Mouse (Mus musculus): ENCODE data around the gene 4930452B06Rik. TPM values are rescaled to one million over a fixed set of nuclear protein-coding genes. Genes with fewer than 3 reads are reported as not detected.

Gene 4930452B06Rik
- polyA plus RNA-seq, 1 experiment from 2014 or later, result 11.0 TPM

DNA sequence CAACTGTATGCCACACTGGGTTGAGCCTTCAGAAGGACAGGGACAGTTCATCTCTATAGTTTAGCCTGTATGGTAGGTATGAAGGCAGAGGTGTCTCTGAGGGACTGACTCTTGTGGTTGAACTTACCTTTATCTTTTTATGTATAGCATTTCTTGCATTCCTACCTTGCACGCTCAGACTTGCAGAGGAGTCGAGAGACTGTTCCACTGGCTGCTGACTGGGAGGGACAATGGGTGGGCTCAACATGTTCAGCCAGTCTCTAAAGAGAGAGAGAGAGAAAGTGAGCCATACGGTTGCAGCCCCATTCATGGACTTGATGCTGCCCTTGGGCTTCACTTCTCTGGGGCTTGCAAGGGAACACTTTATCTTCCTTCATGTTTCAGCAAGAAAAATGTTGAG lies 223.3 kb downstream of the 4930452B06Rik start:
- Histone ChIP-seq H3K4me3 (replicated peaks) (no peak overlapping the region), H3K9me3 (no peaks in the 10 kb centered on the region), H3K27me3 (replicated peaks) (no peaks in the 10 kb centered on the region), H3K4me1 (no peaks in the 10 kb centered on the region), H3K9ac (no peak overlapping the region), H3K27ac (no peak overlapping the region; the same call in 1 of the 2 replicates), H3K4me2 (no peak overlapping the region), H3K36me3 (no peaks in the 10 kb centered on the region)
- 60% methylated on average over 3 of the region's 3 CpGs for WGBS
- no peak for ATAC-seq (ENCODE audit: insufficient read depth, low FRiP score, low read depth)

DNA sequence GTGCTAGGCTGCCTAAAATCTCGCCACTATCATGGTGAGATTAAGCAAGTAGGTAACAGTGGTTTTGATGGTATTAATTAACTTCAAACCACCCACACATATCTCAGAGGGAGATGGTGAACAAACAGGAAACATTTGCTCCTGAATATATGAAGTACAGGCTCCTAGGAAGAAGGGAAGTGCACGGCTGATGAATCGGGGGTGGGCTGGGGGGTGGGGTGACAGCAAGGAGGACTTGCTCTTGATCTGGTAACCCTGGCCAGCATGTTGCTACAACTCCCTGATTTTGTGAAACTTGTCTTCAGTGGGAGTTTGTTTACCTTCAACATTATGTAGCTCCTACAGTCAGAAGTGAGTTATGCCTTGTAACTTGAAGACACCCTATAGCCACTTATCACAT lies 224.4 kb downstream of the 4930452B06Rik start:
- no peaks in the 10 kb centered on the region for H3K9me3 ChIP-seq
- no peak for ATAC-seq (ENCODE audit: insufficient read depth, low FRiP score, low read depth)
- H3K4me1 ChIP-seq, result no peaks in the 10 kb centered on the region
- H3K9ac ChIP-seq, result no peak overlapping the region
- no peaks in the 10 kb centered on the region for H3K27me3 ChIP-seq (replicated peaks)
- no peak overlapping the region for H3K4me2 ChIP-seq
- 53% methylated on average over 3 of the region's 3 CpGs for WGBS
- H3K4me3 ChIP-seq (replicated peaks), result no peak overlapping the region
- no peak overlapping the region for H3K27ac ChIP-seq
- no peaks in the 10 kb centered on the region for H3K36me3 ChIP-seq

DNA sequence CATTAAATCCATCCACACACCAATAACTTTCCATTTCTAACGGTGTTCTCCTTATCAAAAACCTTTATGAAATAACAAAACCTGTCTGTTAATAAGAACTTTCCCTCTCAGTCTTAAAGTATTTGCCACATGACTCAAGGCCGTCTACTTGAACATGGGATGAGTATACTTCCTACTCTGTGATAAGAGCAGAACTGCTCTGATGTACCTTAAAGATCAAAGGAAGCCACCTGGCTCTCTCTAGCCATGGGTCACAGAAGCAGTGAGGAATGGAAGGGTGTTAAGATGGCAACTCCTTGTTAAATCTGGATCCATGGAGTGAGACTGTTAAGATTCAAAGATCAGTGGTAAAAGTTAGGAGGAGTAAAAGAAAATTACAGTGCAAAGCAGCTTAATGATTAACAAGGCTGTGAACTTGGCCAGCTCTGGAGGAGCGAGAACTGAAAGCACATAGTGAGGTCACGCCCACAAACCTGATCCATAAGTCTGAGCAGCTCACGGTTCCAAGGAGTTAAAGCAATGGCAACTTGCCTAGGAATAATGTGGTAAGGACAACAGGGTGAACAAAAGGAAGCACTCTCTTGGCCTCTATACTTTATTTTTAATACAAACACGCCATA lies 235.3 kb downstream of the 4930452B06Rik start:
- 48% methylated on average over 6 of the region's 6 CpGs for WGBS
- no peaks in the 10 kb centered on the region for H3K27me3 ChIP-seq (replicated peaks)
- no peaks in the 10 kb centered on the region for H3K36me3 ChIP-seq
- H3K9ac ChIP-seq, result no peak overlapping the region
- peaks cover 7% of the 10 kb centered on the region; the same call in 1 of the 2 replicates for H3K4me1 ChIP-seq
- H3K27ac ChIP-seq, result peak overlapping the region; percentile 40; the same call in 1 of the 2 replicates
- H3K4me3 ChIP-seq (replicated peaks), result no peak overlapping the region
- H3K9me3 ChIP-seq, result no peaks in the 10 kb centered on the region
- H3K4me2 ChIP-seq, result 0 out of 2 replicates have a peak overlapping the region, but pooled peaks have one; percentile 25
- peak; percentile 76 for ATAC-seq (ENCODE audit: insufficient read depth, low FRiP score, low read depth)

DNA sequence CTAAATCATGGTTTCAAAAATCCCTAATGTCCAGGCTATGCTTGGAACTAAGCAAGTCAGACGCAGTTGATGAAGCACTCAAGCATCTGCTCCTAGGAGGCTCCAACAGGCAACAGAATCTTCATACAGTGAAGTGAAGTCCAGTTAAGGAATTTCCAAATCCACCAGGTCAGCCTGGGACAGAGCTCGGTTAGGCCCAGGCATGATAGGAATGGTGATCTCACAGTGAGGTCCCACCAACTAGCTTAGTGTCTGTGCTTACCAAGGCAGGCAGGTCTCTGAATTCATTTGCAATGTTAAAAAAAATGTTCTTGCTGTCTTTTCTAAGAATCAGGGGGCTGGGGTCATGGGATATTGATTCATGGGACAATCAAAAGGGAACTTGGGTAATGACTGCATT lies 236.3 kb downstream of the 4930452B06Rik start:
- 75% methylated on average over 2 of the region's 2 CpGs for WGBS
- Histone ChIP-seq H3K9me3 (no peaks in the 10 kb centered on the region), H3K27ac (no peak overlapping the region), H3K4me2 (no peak overlapping the region), H3K27me3 (replicated peaks) (no peaks in the 10 kb centered on the region), H3K4me1 (peaks cover 7% of the 10 kb centered on the region; the same call in 1 of the 2 replicates), H3K9ac (no peak overlapping the region), H3K36me3 (no peaks in the 10 kb centered on the region), H3K4me3 (replicated peaks) (no peak overlapping the region)
- no peak for ATAC-seq (ENCODE audit: insufficient read depth, low FRiP score, low read depth)

GRCm38 (mm10) chr14:8422833-8423232 lies 243.2 kb downstream of the 4930452B06Rik start:
- H3K9me3 ChIP-seq, result no peaks in the 10 kb centered on the region
- no peaks in the 10 kb centered on the region for H3K27me3 ChIP-seq (replicated peaks)
- H3K4me2 ChIP-seq, result no peak overlapping the region
- no peak overlapping the region for H3K27ac ChIP-seq
- no peak overlapping the region for H3K9ac ChIP-seq
- 88% methylated on average over 3 of the region's 3 CpGs for WGBS
- no peak overlapping the region for H3K4me3 ChIP-seq (replicated peaks)
- ATAC-seq (ENCODE audit: insufficient read depth, low FRiP score, low read depth), result no peak
- H3K4me1 ChIP-seq, result no peaks in the 10 kb centered on the region
- no peaks in the 10 kb centered on the region for H3K36me3 ChIP-seq

GRCm38 (mm10) chr14:8421199-8421787 lies 244.7 kb downstream of the 4930452B06Rik start:
- no peak overlapping the region for H3K4me3 ChIP-seq (replicated peaks)
- ATAC-seq (ENCODE audit: insufficient read depth, low FRiP score, low read depth), result no peak
- H3K9me3 ChIP-seq, result no peaks in the 10 kb centered on the region
- H3K4me2 ChIP-seq, result peak overlapping the region; percentile 29; the same call in 1 of the 2 replicates
- H3K36me3 ChIP-seq, result no peaks in the 10 kb centered on the region
- H3K27ac ChIP-seq, result no peak overlapping the region
- no peaks in the 10 kb centered on the region for H3K27me3 ChIP-seq (replicated peaks)
- no peak overlapping the region for H3K9ac ChIP-seq
- H3K4me1 ChIP-seq, result no peaks in the 10 kb centered on the region
- 10% methylated on average over 10 of the region's 10 CpGs for WGBS

DNA sequence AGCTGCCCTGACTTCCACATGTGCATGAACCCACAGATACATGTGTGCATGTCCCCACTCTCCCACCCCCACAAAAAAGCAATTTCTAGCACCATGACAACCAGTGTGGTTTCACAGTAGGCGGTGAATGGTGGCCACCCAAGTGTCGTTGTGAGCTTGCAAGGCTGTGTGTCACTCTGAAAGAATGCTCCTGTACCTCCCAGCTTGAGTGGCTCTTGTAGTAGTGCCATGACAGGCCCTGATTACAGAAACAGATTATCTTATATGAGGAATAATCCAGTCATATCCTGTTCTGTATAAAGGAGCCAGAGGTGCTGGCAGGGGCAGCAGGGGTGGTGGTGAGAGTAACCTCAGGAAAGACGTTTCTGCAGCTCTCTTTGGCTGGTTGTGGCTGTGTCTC lies 247.4 kb downstream of the 4930452B06Rik start:
- Histone ChIP-seq H3K9me3 (no peaks in the 10 kb centered on the region), H3K4me2 (no peak overlapping the region), H3K36me3 (no peaks in the 10 kb centered on the region), H3K27me3 (replicated peaks) (no peaks in the 10 kb centered on the region), H3K9ac (no peak overlapping the region), H3K4me1 (no peaks in the 10 kb centered on the region), H3K27ac (no peak overlapping the region), H3K4me3 (replicated peaks) (no peak overlapping the region)
- WGBS, result 56% methylated on average over 3 of the region's 3 CpGs
- no peak for ATAC-seq (ENCODE audit: insufficient read depth, low FRiP score, low read depth)

GRCm38 (mm10) chr14:8405946-8406345 lies 260.1 kb downstream of the 4930452B06Rik start:
- H3K4me3 ChIP-seq (replicated peaks), result no peak overlapping the region
- no peak overlapping the region for H3K27ac ChIP-seq
- 67% methylated on average over 6 of the region's 6 CpGs for WGBS
- H3K4me2 ChIP-seq, result no peak overlapping the region
- 0 out of 2 replicates have a peak, but pooled peaks have one; percentile 22 for ATAC-seq (ENCODE audit: insufficient read depth, low FRiP score, low read depth)
- no peaks in the 10 kb centered on the region for H3K36me3 ChIP-seq
- H3K27me3 ChIP-seq (replicated peaks), result no peaks in the 10 kb centered on the region
- no peaks in the 10 kb centered on the region for H3K4me1 ChIP-seq
- no peak overlapping the region for H3K9ac ChIP-seq
- H3K9me3 ChIP-seq, result no peaks in the 10 kb centered on the region

- Histone ChIP-seq H3K27ac (no peak overlapping the region), H3K36me3 (no peaks in the 10 kb centered on the region), H3K27me3 (replicated peaks) (no peaks in the 10 kb centered on the region), H3K4me1 (no peaks in the 10 kb centered on the region), H3K4me3 (replicated peaks) (no peak overlapping the region), H3K9ac (no peak overlapping the region), H3K9me3 (no peaks in the 10 kb centered on the region), H3K4me2 (no peak overlapping the region)
- ATAC-seq (ENCODE audit: insufficient read depth, low FRiP score, low read depth), result no peak
- 91% methylated on average over 3 of the region's 3 CpGs for WGBS
Measured at GRCm38 (mm10) chr14:8403310-8403709, 262.7 kb downstream of the 4930452B06Rik start.

DNA sequence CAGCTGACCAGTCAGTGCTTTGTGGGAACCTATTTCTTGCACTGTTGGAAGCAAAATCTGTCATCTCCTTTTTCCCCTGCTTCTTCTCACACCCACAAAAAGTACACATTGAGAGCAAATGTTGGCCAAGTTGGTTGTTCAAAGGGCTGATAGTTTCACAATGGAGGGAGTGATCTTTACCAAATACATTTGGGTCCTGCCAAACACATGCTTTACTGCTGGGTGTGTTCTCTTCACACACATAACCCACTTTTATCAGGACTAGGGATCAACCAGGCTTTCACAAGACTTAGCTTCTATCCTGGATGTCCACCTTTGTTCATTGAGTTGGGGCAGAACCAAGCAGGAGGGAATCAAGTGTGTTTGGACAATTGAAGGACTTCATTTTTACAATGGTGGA lies 267.5 kb downstream of the 4930452B06Rik start:
- Histone ChIP-seq H3K9ac (no peak overlapping the region), H3K27me3 (replicated peaks) (no peaks in the 10 kb centered on the region), H3K4me3 (replicated peaks) (no peak overlapping the region), H3K36me3 (no peaks in the 10 kb centered on the region), H3K4me1 (no peaks in the 10 kb centered on the region), H3K9me3 (no peaks in the 10 kb centered on the region), H3K4me2 (no peak overlapping the region), H3K27ac (no peak overlapping the region)
- ATAC-seq (ENCODE audit: insufficient read depth, low FRiP score, low read depth), result peak; percentile 53; the same call in 1 of the 2 replicates

GRCm38 (mm10) chr14:8395690-8396287 lies 270.3 kb downstream of the 4930452B06Rik start:
- Histone ChIP-seq H3K4me3 (replicated peaks) (no peak overlapping the region), H3K4me2 (no peak overlapping the region), H3K27me3 (replicated peaks) (no peaks in the 10 kb centered on the region), H3K9me3 (no peaks in the 10 kb centered on the region), H3K4me1 (no peaks in the 10 kb centered on the region), H3K36me3 (no peaks in the 10 kb centered on the region), H3K9ac (no peak overlapping the region), H3K27ac (no peak overlapping the region)
- 55% methylated on average over 7 of the region's 7 CpGs for WGBS
- no peak for ATAC-seq (ENCODE audit: insufficient read depth, low FRiP score, low read depth)

DNA sequence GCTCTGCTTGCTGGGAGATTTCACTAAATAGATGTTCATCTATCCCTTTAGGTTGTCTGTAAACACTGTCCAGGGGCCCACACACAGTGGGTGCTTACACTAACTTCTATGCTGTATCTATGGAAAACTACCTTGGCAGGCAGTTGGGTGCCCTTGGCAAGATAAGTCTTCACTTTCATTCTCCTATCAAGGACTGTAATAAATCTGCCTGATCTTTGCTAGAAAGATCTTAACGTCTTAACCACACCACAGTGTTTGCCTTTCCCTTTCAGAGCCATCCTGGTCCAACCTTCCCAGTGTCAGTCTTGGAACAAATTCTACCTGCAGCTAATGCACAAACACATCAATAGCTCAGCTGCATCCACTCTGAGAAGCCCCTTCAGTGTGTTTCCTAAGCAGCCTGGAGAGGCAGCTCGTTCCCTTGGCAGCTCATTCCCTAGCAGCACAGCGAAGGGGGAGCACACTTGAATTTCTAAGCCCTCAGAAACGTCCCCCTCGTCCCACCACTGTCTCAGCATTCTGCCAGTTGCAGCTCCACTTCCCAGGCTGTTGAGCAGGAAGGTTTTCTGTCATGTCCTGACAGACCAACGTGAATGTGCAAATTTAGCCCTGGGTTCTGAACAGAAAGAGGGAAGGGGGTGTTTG lies 273.7 kb downstream of the 4930452B06Rik start:
- H3K4me1 ChIP-seq, result no peaks in the 10 kb centered on the region
- no peaks in the 10 kb centered on the region for H3K36me3 ChIP-seq
- no peak overlapping the region for H3K4me2 ChIP-seq
- 50% methylated on average over 6 of the region's 6 CpGs for WGBS
- H3K9me3 ChIP-seq, result no peaks in the 10 kb centered on the region
- no peak overlapping the region for H3K9ac ChIP-seq
- no peaks in the 10 kb centered on the region for H3K27me3 ChIP-seq (replicated peaks)
- no peak overlapping the region for H3K27ac ChIP-seq
- no peak for ATAC-seq (ENCODE audit: insufficient read depth, low FRiP score, low read depth)
- H3K4me3 ChIP-seq (replicated peaks), result no peak overlapping the region
